Mouse (Mus musculus) hindbrain, embryonic 15.5 days (tissue): ENCODE data around the gene Capn2. TPM values are rescaled to one million over a fixed set of nuclear protein-coding genes. Genes with fewer than 3 reads are reported as not detected.
A peak's percentile ranks its signal among the peaks of the same experiment; 100 is the strongest.

ENCODE experiments used
- ATAC-seq: fragments of 200-750 bp; cut with Nextera tagmentation; 2 replicates; pipeline ENCODE4 v1.8.0; 2017; ENCODE audit warnings: low read depth, moderate number of reproducible peaks, moderate TSS enrichment; ENCODE audit not compliant: low FRiP score
- H3K27ac ChIP-seq: fragments of 300-500 bp; sonication (generic); replicated peaks from 2 replicates; pipeline ENCODE4 v1.5.1; 2015; ENCODE audit warnings: mild to moderate bottlenecking, inconsistent platforms
- H3K27me3 ChIP-seq: fragments of 300-500 bp; sonication (generic); 2 replicates; pipeline ENCODE4 v1.6.1; 2015; ENCODE audit warnings: control low read depth, inconsistent platforms
- H3K36me3 ChIP-seq: fragments of 300-500 bp; sonication (generic); 2 replicates; pipeline ENCODE4 v1.6.1; 2015; ENCODE audit warnings: control low read depth, inconsistent platforms
- H3K4me1 ChIP-seq: fragments of 300-500 bp; sonication (generic); replicated peaks from 2 replicates; pipeline ENCODE4 v1.6.1; 2015; ENCODE audit warnings: control low read depth, inconsistent platforms
- H3K4me2 ChIP-seq: fragments of 300-500 bp; sonication (generic); 2 replicates; pipeline ENCODE4 v1.6.1; 2015; ENCODE audit warnings: moderate library complexity, mild to moderate bottlenecking, inconsistent platforms
- H3K4me3 ChIP-seq: fragments of 300-500 bp; sonication (generic); 2 replicates; pipeline ENCODE4 v1.5.1; 2015; ENCODE audit warnings: mild to moderate bottlenecking, inconsistent platforms
- H3K9ac ChIP-seq: fragments of 300-500 bp; sonication (generic); 2 replicates; pipeline ENCODE4 v1.6.1; 2015; ENCODE audit warnings: inconsistent platforms
- H3K9me3 ChIP-seq: fragments of 300-500 bp; sonication (generic); 2 replicates; pipeline ENCODE4 v1.6.1; 2016; ENCODE audit warnings: control low read depth, inconsistent platforms
- WGBS: fragments of 180-500 bp; shearing (Covaris S2); methylation state at CpG from one replicate; pipeline ENCODE4 v1.1.7; 2015; 5-methylcytosine and 5-hydroxymethylcytosine counted together
- polyA plus RNA-seq: library from polyadenylated mRNA; unstranded; fragments of >200 nt; fragmentation: Nextera tagmentation; extraction: Ambion mirVana; gene quantifications from 2 replicates; pipeline ENCODE4 v1.2.1, GENCODE M21; 2015

The Capn2 gene
- polyA plus RNA-seq, 1 experiment from 2014 or later: 93.9 TPM

- H3K9me3 ChIP-seq: no peaks in the 10 kb centered on the region
- H3K36me3 ChIP-seq: no peaks in the 10 kb centered on the region
- no peak overlapping the region for H3K9ac ChIP-seq
- H3K27ac ChIP-seq: no peak overlapping the region
- H3K4me2 ChIP-seq: no peak overlapping the region
- H3K4me3 ChIP-seq: no peak overlapping the region
- 80% methylated on average over 8 of the region's 8 CpGs for WGBS
- H3K27me3 ChIP-seq: no peaks in the 10 kb centered on the region
- no peak for ATAC-seq
- peaks cover 10% of the 10 kb centered on the region for H3K4me1 ChIP-seq
Measured at GRCm38 (mm10) chr1:182520938-182521500, 3.6 kb upstream of the Capn2 start.

- Histone ChIP-seq H3K4me1 (peaks cover 17% of the 10 kb centered on the region), H3K9ac (no peak overlapping the region), H3K27me3 (no peaks in the 10 kb centered on the region), H3K9me3 (no peaks in the 10 kb centered on the region), H3K27ac (no peak overlapping the region), H3K36me3 (no peaks in the 10 kb centered on the region), H3K4me2 (no peak overlapping the region), H3K4me3 (no peak overlapping the region)
- 38% methylated on average over 14 of the region's 14 CpGs for WGBS
- no peak for ATAC-seq
Measured at GRCm38 (mm10) chr1:182520091-182520937, 2.9 kb upstream of the Capn2 start.

- Histone ChIP-seq H3K27ac (no peak overlapping the region), H3K9ac (no peak overlapping the region), H3K9me3 (no peaks in the 10 kb centered on the region), H3K4me2 (no peak overlapping the region), H3K4me1 (peaks cover 23% of the 10 kb centered on the region), H3K4me3 (no peak overlapping the region), H3K27me3 (no peaks in the 10 kb centered on the region), H3K36me3 (no peaks in the 10 kb centered on the region)
- WGBS: 80% methylated on average over 5 of the region's 5 CpGs
- ATAC-seq: no peak
Measured at GRCm38 (mm10) chr1:182519341-182519740, 1.9 kb upstream of the Capn2 start.

DNA sequence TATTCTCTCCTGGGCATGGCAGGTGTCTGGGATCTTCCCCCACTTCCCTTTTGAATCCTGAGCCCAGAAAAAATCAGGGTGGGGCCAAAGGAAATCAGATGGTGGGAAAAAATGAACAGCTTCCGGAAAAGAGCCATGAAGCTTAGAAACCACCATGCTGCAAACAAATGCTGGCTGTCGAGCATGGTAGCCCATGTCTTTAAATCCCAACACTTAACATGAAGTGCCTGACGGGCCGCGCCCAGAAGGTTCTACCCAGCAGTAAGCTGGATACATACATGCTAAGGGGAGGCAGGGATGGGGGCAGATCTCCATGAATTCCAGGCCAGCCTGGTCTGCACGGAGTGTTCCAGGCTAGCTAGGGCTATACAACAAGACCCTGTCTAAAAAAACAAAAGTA lies 1.4 kb upstream of the Capn2 start:
- H3K9ac ChIP-seq: no peak overlapping the region
- peaks cover 23% of the 10 kb centered on the region for H3K4me1 ChIP-seq
- no peaks in the 10 kb centered on the region for H3K27me3 ChIP-seq
- H3K9me3 ChIP-seq: no peaks in the 10 kb centered on the region
- no peak overlapping the region for H3K27ac ChIP-seq
- no peak overlapping the region for H3K4me3 ChIP-seq
- 93% methylated on average over 6 of the region's 6 CpGs for WGBS
- no peak overlapping the region for H3K4me2 ChIP-seq
- no peaks in the 10 kb centered on the region for H3K36me3 ChIP-seq
- no peak for ATAC-seq

DNA sequence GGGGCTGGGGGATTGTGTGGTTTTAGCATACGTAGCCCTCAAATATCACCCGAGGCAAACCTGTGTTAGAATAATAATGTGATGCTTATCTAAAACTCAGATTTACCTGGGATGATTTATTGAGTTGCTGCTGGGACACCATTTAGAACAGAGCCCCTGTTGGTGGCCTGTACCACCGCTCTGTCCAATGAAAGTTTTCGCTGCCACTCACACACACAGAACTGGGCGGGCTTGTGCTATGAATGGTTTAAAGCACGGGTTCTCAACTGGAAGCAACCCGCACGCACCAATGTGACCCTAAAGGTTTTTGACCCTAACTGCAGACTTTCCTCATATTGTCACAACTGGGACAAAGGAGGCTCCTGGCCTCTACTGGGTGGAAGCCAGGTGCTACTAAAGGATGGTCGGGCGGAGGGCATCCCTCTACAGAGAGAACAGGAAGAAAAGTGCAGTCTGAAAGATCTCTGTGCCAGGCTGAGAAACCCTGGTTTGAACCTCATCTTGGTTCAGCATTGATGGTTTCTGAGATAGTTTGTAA lies 804 bp upstream of the Capn2 start:
- Histone ChIP-seq H3K4me2 (no peak overlapping the region), H3K36me3 (no peaks in the 10 kb centered on the region), H3K27ac (no peak overlapping the region), H3K4me1 (peaks cover 23% of the 10 kb centered on the region), H3K9me3 (no peaks in the 10 kb centered on the region), H3K4me3 (no peak overlapping the region), H3K27me3 (no peaks in the 10 kb centered on the region), H3K9ac (no peak overlapping the region)
- ATAC-seq: no peak
- WGBS: 51% methylated on average over 10 of the region's 10 CpGs

- 1% methylated on average over 10 of the region's 10 CpGs for WGBS
- Histone ChIP-seq H3K4me3 (peak overlapping the region; percentile 77), H3K4me1 (peaks cover 23% of the 10 kb centered on the region), H3K4me2 (peak overlapping the region; percentile 70), H3K9ac (peak overlapping the region; percentile 81), H3K36me3 (no peaks in the 10 kb centered on the region), H3K27me3 (no peaks in the 10 kb centered on the region), H3K27ac (peak overlapping the region; percentile 87), H3K9me3 (no peaks in the 10 kb centered on the region)
- no peak; the same call in 1 of the 2 replicates for ATAC-seq
Measured at GRCm38 (mm10) chr1:182517677-182518011, 236 bp upstream of the Capn2 start.

DNA sequence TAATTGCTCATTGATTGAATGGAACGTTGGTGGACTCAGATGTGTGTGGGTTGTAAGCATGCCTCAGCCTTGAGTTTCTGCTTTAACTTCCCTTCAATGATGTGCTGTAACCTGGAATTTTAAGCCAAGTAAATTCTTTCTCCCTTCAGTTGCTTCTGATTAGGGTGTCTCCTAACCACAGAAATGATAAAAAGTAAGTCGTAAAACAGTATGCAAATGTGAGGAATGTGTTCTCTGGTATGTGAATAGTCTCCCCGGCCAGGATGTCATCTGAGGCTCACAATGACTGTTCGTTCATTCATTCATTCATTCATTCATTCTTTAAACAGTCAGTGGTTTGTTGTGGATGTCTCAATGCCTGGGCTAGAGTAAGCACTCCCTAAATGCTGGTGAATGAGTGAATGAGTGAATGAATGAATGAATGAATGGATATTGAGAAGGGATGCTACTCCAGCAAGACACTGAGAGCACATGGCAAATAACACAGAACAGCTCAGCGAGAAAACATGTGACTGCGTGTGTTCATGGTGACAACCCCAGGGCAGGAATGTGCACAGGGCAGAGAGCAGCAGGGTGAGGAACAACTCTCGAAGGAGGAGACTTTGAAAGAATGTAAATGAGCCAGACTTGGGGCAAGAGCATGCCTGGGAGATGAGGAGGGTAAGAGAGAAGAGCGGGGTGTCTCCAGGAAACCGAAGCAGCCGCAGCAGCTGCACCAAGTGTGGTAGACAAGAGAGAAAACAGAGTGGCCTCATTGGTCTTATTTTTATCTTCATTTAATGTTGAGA lies 2.4 kb downstream of the Capn2 start:
- 86% methylated on average over 10 of the region's 10 CpGs for WGBS
- Histone ChIP-seq H3K4me2 (peak overlapping the region; percentile 70; the same call in 1 of the 2 replicates), H3K9ac (no peak overlapping the region), H3K27ac (no peak overlapping the region), H3K4me1 (peaks cover 23% of the 10 kb centered on the region), H3K4me3 (no peak overlapping the region), H3K36me3 (peaks cover 19% of the 10 kb centered on the region), H3K9me3 (no peaks in the 10 kb centered on the region), H3K27me3 (no peaks in the 10 kb centered on the region)
- no peak for ATAC-seq

GRCm38 (mm10) chr1:182513714-182514113 lies 3.7 kb downstream of the Capn2 start:
- no peak overlapping the region for H3K4me2 ChIP-seq
- 89% methylated on average over 5 of the region's 5 CpGs for WGBS

GRCm38 (mm10) chr1:182512901-182513410 lies 4.5 kb downstream of the Capn2 start:
- WGBS: 93% methylated on average over 5 of the region's 5 CpGs
- no peaks in the 10 kb centered on the region for H3K27me3 ChIP-seq
- H3K4me3 ChIP-seq: no peak overlapping the region
- no peaks in the 10 kb centered on the region for H3K9me3 ChIP-seq
- H3K36me3 ChIP-seq: peaks cover 21% of the 10 kb centered on the region
- H3K27ac ChIP-seq: no peak overlapping the region
- no peak for ATAC-seq
- no peak overlapping the region for H3K4me2 ChIP-seq
- H3K4me1 ChIP-seq: peaks cover 26% of the 10 kb centered on the region
- H3K9ac ChIP-seq: no peak overlapping the region

More at GRCm38 (mm10) chr1:182513714-182514113, 3.7 kb downstream of the Capn2 start:
- Histone ChIP-seq H3K27ac (no peak overlapping the region), H3K27me3 (no peaks in the 10 kb centered on the region), H3K36me3 (peaks cover 19% of the 10 kb centered on the region), H3K9ac (no peak overlapping the region), H3K9me3 (no peaks in the 10 kb centered on the region), H3K4me1 (peaks cover 26% of the 10 kb centered on the region), H3K4me3 (no peak overlapping the region)
- no peak for ATAC-seq

DNA sequence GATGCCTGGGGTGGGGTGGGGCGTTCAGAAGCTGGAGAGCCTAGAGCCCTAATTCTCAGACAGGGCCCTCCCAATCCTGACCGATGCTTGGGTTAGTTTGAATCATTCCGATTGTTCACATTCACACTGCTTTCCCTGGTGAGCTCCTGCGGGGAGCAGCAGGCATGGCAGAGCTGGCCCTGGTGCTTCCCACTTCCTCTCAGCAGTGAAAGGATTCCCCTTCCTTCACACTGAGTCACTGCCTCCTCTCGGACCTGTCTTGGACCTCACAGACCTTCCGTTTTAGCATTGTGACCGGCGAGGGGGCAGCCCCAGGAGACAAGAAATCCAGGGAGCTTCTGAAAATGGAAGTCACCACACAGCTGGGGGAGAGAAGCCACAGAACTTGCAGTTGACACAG lies 5.6 kb downstream of the Capn2 start:
- ATAC-seq: no peak
- Histone ChIP-seq H3K27ac (no peak overlapping the region), H3K4me1 (peaks cover 21% of the 10 kb centered on the region), H3K9ac (no peak overlapping the region), H3K27me3 (no peaks in the 10 kb centered on the region), H3K4me3 (no peak overlapping the region), H3K4me2 (no peak overlapping the region), H3K36me3 (peaks cover 21% of the 10 kb centered on the region), H3K9me3 (no peaks in the 10 kb centered on the region)
- WGBS: 64% methylated on average over 8 of the region's 8 CpGs

DNA sequence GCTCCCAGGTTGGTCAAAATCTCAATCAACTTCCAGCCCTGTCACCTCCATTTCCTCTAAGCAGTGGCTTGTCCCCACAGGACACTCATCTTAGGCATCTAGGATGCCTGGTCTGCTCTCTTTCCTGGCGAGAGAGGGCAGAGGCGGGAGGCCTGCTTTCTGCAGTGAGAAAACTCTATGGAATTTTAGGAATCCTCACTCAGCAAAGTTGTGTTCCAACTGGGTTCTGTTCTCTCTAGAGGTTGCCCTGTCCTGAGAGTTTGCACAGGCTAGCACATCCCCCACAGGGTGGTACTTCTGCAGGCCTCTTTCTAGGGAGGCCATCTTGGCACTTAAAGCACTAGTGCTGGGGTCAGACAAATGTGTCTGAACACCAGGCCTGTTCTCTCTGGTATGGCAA lies 6.3 kb downstream of the Capn2 start:
- peaks cover 20% of the 10 kb centered on the region for H3K4me1 ChIP-seq
- 86% methylated on average over 2 of the region's 2 CpGs for WGBS
- H3K27me3 ChIP-seq: no peaks in the 10 kb centered on the region
- no peak overlapping the region for H3K27ac ChIP-seq
- no peak overlapping the region for H3K4me3 ChIP-seq
- peaks cover 21% of the 10 kb centered on the region for H3K36me3 ChIP-seq
- no peak overlapping the region for H3K4me2 ChIP-seq
- no peaks in the 10 kb centered on the region for H3K9me3 ChIP-seq
- ATAC-seq: no peak
- no peak overlapping the region for H3K9ac ChIP-seq
